Mouse (Mus musculus): ENCODE measurements at regions not wholly inside any gene's neighbourhood (a gene's known extent, or its start where the extent isn't known, plus 50 kb on each side); places are given as distances from the start of the nearest gene placed in this dataset.
"Not testable (repeated sequence)": the region's sequence is repeated elsewhere in the genome, so short reads cannot be mapped to it uniquely, and the experiment has no call there.

GRCm38 (mm10) chr12:28922236-28922635, 170.6 kb downstream of the Eipr1 start:
- no peak for DNase-seq

- DNase-seq: peak; percentile 10 to 20
Measured at GRCm38 (mm10) chr12:28925206-28925605, 173.6 kb downstream of the Eipr1 start.

- DNase-seq: no peak
Measured at GRCm38 (mm10) chr12:28939936-28940335, 188.3 kb downstream of the Eipr1 start.

GRCm38 (mm10) chr12:28948889-28949288, 197.3 kb downstream of the Eipr1 start:
- no peak for DNase-seq

GRCm38 (mm10) chr12:28949307-28949706, 197.7 kb downstream of the Eipr1 start:
- no peak for DNase-seq

GRCm38 (mm10) chr12:28957155-28957554, 205.6 kb downstream of the Eipr1 start:
- no peak for DNase-seq

GRCm38 (mm10) chr12:28958661-28959060, 207.1 kb downstream of the Eipr1 start:
- no peak for DNase-seq

- no peak for DNase-seq
Measured at GRCm38 (mm10) chr12:28969671-28970379, 218.2 kb downstream of the Eipr1 start.

GRCm38 (mm10) chr12:28974571-28975041, 223.0 kb downstream of the Eipr1 start:
- peak in 1 of 2 experiments; percentile 2 for DNase-seq

- DNase-seq: no peak
Measured at GRCm38 (mm10) chr12:28975249-28975648, 223.6 kb downstream of the Eipr1 start.

GRCm38 (mm10) chr12:28979679-28980078, 228.1 kb downstream of the Eipr1 start:
- no peak for DNase-seq

- DNase-seq: no peak
Measured at GRCm38 (mm10) chr12:28986214-28986613, 234.6 kb downstream of the Eipr1 start.

- DNase-seq: no peak
Measured at GRCm38 (mm10) chr12:28997474-28998192, 246.0 kb downstream of the Eipr1 start.

GRCm38 (mm10) chr12:28999963-29000451, 248.4 kb downstream of the Eipr1 start:
- no peak for DNase-seq

GRCm38 (mm10) chr12:29004504-29004903, 252.9 kb downstream of the Eipr1 start:
- DNase-seq: no peak

- no peak for DNase-seq
Measured at GRCm38 (mm10) chr12:29014601-29015000, 263.0 kb downstream of the Eipr1 start.

GRCm38 (mm10) chr12:29015200-29015862, 263.7 kb downstream of the Eipr1 start:
- no peak for DNase-seq

- no peak for DNase-seq
Measured at GRCm38 (mm10) chr12:29021152-29021551, 269.5 kb downstream of the Eipr1 start.

- no peak for DNase-seq
Measured at GRCm38 (mm10) chr12:29028171-29028570, 276.6 kb downstream of the Eipr1 start.

GRCm38 (mm10) chr12:29029461-29029860, 277.9 kb downstream of the Eipr1 start:
- no peak for DNase-seq

- DNase-seq: no peak
Measured at GRCm38 (mm10) chr12:29046009-29046408, 294.4 kb downstream of the Eipr1 start.

GRCm38 (mm10) chr12:29048596-29048995, 297.0 kb downstream of the Eipr1 start:
- DNase-seq: not testable (repeated sequence)

GRCm38 (mm10) chr12:29049105-29049511, 297.5 kb downstream of the Eipr1 start:
- DNase-seq: no peak
